Mouse (Mus musculus) fat pad, adult 2 months (tissue): ENCODE measurements around the gene Ppbp.
"Not testable (repeated sequence)": the region's sequence is repeated elsewhere in the genome, so short reads cannot be mapped to it uniquely, and the experiment has no call there.

Experiments used
- DNase-seq: peaks from one replicate; pipeline ENCODE4 v3.0.0-alpha.2; 2011; ENCODE audit warnings: low read depth, low spot score; ENCODE audit errors: extremely low read depth

Ppbp gene

DNA sequence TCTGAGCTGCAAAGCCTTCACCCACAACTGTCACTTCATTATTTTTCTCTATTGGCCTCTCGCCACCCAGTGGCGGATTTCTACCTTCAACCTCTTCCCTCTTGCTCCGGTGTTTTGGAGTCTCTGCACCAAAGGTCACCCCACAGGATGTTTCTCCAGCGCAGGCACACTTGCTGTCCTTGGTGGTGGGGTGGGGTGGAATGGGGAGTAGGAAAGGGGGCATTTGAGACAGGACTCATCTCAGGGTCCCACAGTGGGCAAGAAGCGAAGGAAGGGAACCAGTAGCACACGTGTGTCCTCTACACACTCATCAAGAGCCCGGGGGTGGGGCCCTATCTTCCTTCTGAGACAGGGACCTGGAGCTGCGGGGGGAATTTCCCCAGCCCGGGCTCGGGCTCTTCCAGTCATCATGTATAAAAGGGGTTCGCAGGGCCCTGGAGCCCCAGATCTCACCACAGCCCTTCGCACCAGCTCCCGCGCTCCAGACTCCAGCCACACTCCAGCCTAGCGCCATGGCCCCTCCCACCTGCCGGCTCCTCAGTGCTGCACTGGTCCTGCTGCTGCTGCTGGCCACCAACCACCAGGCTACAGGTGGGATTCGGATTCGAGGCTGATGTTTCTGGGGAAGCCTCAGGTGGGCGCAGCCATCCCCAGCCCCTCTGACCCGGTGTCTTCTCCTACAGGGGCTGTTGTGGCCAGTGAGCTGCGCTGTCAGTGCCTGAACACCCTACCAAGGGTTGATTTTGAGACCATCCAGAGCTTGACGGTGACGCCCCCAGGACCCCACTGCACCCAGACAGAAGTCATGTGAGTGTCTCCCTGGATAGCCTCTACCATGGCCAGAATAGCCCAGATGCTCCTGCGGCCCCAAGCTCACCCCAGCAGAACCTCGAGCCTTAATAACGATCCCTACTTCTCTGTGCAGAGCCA lies 17.6 kb downstream of the Ppbp start, which contains the start of gene Cxcl3:
TSS of gene Cxcl3 (plus strand) at position 445 of the 930 bp plus-strand sequence.
- DNase-seq = no peak

DNA sequence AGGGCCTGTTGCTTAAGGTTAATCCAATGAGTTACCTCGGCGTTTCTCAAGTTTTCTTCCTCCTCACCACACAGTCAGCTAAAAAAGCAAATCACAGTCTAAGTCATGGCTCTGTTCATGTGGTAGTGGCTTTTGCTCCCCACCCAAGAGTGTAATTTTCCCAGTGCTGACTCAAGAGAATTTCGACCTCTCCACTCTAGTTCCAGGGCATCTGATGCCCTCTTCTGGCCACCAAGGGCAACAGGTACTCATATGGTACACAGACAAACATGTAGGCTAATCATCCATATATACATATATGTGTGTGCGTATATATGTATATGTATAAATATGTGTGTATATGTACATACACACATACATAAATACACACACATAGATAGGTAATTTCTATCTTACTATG lies 19.8 kb downstream of the Ppbp start:
- no peak for DNase-seq

- DNase-seq = no peak
Measured at GRCm38 (mm10) chr5:90789306-90790073, 21.2 kb downstream of the Ppbp start.

DNA sequence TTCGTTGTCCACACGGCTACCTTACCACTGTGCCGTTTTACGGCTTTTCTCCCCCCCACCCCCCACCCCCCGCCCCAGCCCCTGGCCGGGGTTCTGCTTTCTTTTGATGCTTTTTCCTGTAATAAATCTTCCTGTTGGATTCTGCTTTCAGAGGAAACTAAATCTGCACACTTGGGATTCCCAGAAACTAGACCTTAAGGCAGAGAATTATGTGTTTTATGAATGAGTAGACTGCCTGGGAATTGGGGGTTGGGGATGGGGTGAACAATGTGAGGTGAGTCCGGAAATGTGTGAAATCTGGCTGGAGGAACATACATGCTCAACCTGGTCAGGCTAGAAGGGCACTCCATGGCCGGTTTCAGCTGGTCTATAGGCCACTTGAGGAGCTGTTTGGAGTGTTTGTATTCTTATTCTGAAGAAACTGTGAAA lies 21.8 kb downstream of the Ppbp start:
- no peak for DNase-seq

DNA sequence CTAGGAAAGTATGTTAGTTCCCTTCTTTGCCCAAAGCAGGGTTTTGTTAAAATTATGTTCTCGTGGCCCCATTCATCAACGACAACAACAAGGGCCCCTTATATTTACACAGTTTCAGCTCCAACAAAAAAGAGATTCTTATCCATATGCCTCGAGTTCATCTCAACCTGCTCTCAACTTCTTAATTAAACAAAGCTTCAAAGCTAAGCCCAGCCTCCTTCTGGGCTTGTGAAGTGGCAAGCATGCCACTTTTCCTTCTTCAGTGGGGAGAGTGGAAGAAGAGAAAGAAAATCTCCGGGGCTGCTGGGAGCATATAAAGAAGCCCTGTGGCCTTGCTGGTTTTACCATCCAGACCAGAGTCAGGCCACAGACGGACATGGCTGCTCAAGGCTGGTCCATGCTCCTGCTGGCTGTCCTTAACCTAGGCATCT lies 25.9 kb downstream of the Ppbp start, which contains the start of gene Cxcl15:
TSS of gene Cxcl15 (plus strand) at position 340 of the 431 bp plus-strand sequence.
- no peak for DNase-seq

DNA sequence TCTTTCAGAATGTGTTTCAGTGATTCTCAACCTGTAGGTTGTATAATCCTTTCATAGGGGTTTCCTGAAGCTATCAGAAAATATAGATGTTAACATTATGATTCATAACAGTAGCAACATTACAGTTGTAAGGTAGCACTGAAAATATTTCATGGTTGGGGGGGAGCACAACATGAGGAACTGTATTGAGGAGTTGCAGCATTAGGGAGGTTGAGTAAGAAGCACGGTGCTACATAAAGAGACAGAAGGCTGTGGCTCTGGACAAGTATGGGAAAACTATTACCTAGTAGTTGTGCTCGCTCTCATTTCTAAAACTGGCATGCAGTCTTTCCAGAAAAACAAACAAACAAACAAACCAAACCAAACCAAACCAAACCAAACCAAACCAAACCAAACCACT lies 27.1 kb downstream of the Ppbp start:
- not testable (repeated sequence) for DNase-seq

- DNase-seq = no peak
Measured at GRCm38 (mm10) chr5:90804574-90804973, 36.3 kb downstream of the Ppbp start.

DNA sequence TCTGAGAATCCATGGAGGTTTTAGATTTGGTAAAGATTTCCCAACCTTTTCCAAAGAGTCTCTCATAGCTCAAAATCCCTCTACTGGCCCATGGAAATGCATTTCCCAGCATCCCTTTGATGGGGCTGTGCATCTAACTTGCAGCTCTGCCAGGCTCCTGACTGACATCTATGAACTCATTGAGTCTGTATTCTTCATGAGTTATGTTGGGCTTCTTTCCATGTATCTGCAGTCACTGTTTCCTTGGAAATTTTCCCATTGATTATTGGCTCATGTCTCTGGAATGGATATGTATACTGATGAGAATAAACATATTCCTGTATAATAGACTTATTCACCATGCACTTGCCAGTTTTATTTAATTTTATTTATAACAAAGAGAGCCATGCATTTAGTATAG lies 37.7 kb downstream of the Ppbp start:
- DNase-seq = no peak

DNA sequence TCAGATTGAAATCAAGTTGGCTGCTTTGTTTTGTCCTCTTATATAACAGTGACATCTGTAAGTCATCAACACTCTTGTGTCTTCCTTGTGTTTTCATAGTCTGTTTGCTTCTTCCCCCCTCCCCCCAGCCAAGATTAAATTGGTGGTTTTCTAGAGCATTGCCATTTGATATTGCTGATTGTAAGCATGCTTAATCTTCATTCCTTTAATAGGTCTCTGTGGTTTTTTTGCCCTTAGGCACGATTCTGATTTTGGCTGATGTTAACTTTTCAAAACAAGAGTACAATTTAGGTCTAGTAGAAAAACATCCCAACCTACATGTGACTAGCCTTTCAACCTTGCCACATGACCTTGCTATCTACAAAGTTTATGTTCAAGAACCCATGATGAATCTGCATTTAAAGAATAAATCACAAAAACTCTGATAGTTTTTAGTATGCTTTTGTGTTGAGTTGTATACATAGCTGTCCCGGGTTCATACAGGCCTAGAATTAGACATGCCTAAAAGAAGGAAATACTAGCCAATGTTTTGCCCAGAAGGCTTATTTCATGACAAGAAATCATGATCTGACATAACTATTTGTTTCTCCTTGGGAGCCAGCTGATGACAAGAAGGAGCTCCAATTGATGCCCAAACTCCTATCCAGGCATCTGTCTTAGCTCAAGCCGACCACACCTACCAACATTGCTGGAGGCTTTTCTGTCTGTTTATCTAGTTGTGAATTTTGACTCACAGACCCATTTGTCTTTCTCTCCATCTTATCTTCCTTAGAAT lies 39.0 kb downstream of the Ppbp start:
- no peak for DNase-seq
